Mouse (Mus musculus): Measurements from ENCODE around the gene Sh3gl2. TPM values are rescaled to one million over a fixed set of nuclear protein-coding genes. Genes with fewer than 3 reads are reported as not detected.
A peak's percentile ranks its signal among the peaks of the same experiment; 100 is the strongest.

Sh3gl2 gene
- polyA plus RNA-seq, 1 experiment, result 15.4 TPM

DNA sequence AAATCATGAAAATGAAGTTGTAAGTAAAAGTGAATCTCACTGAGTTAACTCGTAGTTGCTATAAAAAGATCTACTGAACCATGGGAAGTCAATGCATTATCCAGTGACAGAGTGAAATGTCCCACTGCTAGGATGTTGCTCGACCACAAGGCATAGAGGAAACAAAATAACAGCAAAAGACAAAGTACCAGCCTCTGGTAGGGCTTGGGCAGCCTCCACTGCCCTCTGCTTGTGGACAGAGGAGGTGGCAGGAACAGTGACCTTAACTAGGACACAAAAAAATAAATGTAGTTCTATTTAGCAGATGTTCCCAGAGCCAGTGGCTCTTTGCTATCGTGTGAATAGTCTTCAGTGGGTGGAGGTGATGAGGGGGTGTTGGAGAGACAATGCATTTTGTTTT lies 68.5 kb downstream of the Sh3gl2 start:
- no peaks in the 10 kb centered on the region for H3K36me3 ChIP-seq (ENCODE audit: control insufficient read depth, insufficient read depth, low read length)
- H3K27me3 ChIP-seq (ENCODE audit: control insufficient read depth, insufficient read depth, low read length), result no peaks in the 10 kb centered on the region
- no peak overlapping the region for H3K4me3 ChIP-seq (ENCODE audit: control insufficient read depth, low read depth, low read length)
- no peaks in the 10 kb centered on the region for H3K4me1 ChIP-seq (ENCODE audit: control insufficient read depth, insufficient read depth, low read length)
- no peak overlapping the region for H3K27ac ChIP-seq (ENCODE audit: control insufficient read depth, insufficient read depth, low read depth, low read length)
- TF ChIP-seq CTCF (IDR thresholded peaks at IDR 0.05; ENCODE audit: control insufficient read depth, insufficient read depth, insufficient replicate concordance, low read depth, low read length) (peak; percentile 35; the same call in 1 of the 2 replicates), POLR2A (IDR thresholded peaks at IDR 0.05; ENCODE audit: control insufficient read depth, low read depth, low read length) (no peak)

DNA sequence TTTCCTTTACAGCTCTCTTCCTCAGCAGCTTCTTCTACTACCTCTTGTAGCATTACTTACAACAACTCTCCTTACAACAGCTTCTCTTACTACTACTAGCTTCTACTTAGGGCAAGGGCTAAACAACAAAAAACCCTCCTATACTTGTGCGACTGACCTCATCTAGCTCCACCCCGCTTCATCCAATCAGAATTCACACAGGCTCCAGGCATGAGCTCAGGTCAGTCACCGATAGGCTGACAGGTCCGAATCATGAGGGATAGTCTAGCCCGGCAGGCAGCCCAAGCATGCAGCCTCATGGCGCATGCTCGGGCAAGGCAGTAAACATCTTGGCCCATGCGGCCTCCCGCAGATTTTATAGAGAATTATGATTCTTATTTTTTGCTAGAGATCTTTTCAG lies 78.2 kb downstream of the Sh3gl2 start:
- Histone ChIP-seq H3K27me3 (ENCODE audit: control insufficient read depth, insufficient read depth, low read length) (no peaks in the 10 kb centered on the region), H3K4me1 (ENCODE audit: control insufficient read depth, insufficient read depth, low read length) (peaks cover 2% of the 10 kb centered on the region), H3K27ac (ENCODE audit: control insufficient read depth, insufficient read depth, low read depth, low read length) (no peak overlapping the region), H3K4me3 (ENCODE audit: control insufficient read depth, low read depth, low read length) (no peak overlapping the region), H3K36me3 (ENCODE audit: control insufficient read depth, insufficient read depth, low read length) (no peaks in the 10 kb centered on the region)
- no peak for TF ChIP-seq POLR2A (IDR thresholded peaks at IDR 0.05; ENCODE audit: control insufficient read depth, low read depth, low read length)

DNA sequence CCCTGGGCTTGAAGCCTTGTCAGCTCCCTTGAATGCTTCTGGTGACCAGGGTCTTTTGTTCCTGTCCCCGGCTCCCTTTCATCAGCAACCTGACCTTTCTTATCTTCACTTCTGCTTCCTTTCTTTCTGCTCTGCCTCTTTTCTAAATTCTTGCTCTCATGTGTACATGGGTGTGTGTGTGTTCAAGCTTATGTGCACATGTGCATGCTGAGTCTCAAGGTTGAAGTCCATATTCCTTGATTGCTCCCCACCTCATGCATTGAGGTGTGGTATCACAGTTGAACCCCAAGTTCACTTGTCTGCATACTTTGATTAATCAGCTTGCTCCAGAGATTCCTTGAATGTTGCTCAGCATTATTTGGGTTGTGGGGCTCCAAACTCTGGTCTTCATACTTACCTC lies 85.1 kb downstream of the Sh3gl2 start:
- TF ChIP-seq POLR2A (IDR thresholded peaks at IDR 0.05; ENCODE audit: control insufficient read depth, low read depth, low read length) (no peak), CTCF (IDR thresholded peaks at IDR 0.05; ENCODE audit: control insufficient read depth, insufficient read depth, insufficient replicate concordance, low read depth, low read length) (no peak)
- no peak overlapping the region for H3K4me3 ChIP-seq (ENCODE audit: control insufficient read depth, low read depth, low read length)

DNA sequence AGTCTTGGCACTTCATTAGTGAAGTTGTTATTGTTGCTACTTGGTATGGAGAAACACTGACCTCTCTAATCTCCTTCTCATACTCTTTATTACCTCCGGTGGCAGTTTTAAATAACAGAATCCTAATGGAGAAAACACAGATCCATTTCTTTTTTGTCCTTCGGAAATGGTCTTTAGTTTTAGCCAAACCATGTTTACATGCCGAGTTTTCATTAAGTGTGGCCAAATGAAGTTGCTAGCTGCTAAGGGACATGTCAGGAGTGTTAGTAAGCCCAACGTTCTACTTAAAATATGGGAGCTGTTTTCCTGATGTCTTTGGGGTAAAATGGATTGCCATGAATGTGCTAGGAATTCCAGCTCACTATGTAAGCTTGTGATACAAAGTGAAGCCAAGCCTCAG lies 86.4 kb downstream of the Sh3gl2 start:
- Histone ChIP-seq H3K4me3 (ENCODE audit: control insufficient read depth, low read depth, low read length) (no peak overlapping the region), H3K4me1 (ENCODE audit: control insufficient read depth, insufficient read depth, low read length) (no peaks in the 10 kb centered on the region), H3K27me3 (ENCODE audit: control insufficient read depth, insufficient read depth, low read length) (no peaks in the 10 kb centered on the region), H3K27ac (ENCODE audit: control insufficient read depth, insufficient read depth, low read depth, low read length) (no peak overlapping the region), H3K36me3 (ENCODE audit: control insufficient read depth, insufficient read depth, low read length) (no peaks in the 10 kb centered on the region)
- no peak for TF ChIP-seq CTCF (IDR thresholded peaks at IDR 0.05; ENCODE audit: control insufficient read depth, insufficient read depth, insufficient replicate concordance, low read depth, low read length)
- no peak for TF ChIP-seq POLR2A (IDR thresholded peaks at IDR 0.05; ENCODE audit: control insufficient read depth, low read depth, low read length)

More for the DNA sequence above, 85.1 kb downstream of the Sh3gl2 start:
- H3K36me3 ChIP-seq (ENCODE audit: control insufficient read depth, insufficient read depth, low read length), result no peaks in the 10 kb centered on the region
- H3K27ac ChIP-seq (ENCODE audit: control insufficient read depth, insufficient read depth, low read depth, low read length), result no peak overlapping the region
- no peaks in the 10 kb centered on the region for H3K4me1 ChIP-seq (ENCODE audit: control insufficient read depth, insufficient read depth, low read length)
- H3K27me3 ChIP-seq (ENCODE audit: control insufficient read depth, insufficient read depth, low read length), result no peaks in the 10 kb centered on the region

DNA sequence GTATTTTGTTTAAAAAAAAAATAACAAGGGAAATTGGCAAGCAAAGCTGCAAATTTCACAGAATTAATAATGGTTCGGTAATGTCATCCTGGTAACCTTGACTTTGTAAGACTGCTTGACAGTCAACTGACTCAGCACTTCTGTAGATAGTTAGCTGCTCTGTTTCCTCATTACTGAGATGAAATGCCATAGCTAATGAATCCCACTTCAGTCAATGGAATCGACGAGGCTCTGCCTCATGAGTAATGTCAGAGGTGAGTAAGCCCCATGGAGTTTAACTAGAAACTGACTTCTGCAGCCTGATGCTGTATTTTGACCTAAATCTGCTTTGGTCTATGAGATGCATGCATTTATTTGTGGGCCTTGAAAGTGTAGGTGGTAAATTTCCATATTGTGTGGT lies 88.4 kb downstream of the Sh3gl2 start:
- no peak for TF ChIP-seq CTCF (IDR thresholded peaks at IDR 0.05; ENCODE audit: control insufficient read depth, insufficient read depth, insufficient replicate concordance, low read depth, low read length)
- no peak for TF ChIP-seq POLR2A (IDR thresholded peaks at IDR 0.05; ENCODE audit: control insufficient read depth, low read depth, low read length)
- Histone ChIP-seq H3K4me3 (ENCODE audit: control insufficient read depth, low read depth, low read length) (no peak overlapping the region), H3K27me3 (ENCODE audit: control insufficient read depth, insufficient read depth, low read length) (no peaks in the 10 kb centered on the region), H3K36me3 (ENCODE audit: control insufficient read depth, insufficient read depth, low read length) (no peaks in the 10 kb centered on the region), H3K4me1 (ENCODE audit: control insufficient read depth, insufficient read depth, low read length) (no peaks in the 10 kb centered on the region), H3K27ac (ENCODE audit: control insufficient read depth, insufficient read depth, low read depth, low read length) (no peak overlapping the region)

DNA sequence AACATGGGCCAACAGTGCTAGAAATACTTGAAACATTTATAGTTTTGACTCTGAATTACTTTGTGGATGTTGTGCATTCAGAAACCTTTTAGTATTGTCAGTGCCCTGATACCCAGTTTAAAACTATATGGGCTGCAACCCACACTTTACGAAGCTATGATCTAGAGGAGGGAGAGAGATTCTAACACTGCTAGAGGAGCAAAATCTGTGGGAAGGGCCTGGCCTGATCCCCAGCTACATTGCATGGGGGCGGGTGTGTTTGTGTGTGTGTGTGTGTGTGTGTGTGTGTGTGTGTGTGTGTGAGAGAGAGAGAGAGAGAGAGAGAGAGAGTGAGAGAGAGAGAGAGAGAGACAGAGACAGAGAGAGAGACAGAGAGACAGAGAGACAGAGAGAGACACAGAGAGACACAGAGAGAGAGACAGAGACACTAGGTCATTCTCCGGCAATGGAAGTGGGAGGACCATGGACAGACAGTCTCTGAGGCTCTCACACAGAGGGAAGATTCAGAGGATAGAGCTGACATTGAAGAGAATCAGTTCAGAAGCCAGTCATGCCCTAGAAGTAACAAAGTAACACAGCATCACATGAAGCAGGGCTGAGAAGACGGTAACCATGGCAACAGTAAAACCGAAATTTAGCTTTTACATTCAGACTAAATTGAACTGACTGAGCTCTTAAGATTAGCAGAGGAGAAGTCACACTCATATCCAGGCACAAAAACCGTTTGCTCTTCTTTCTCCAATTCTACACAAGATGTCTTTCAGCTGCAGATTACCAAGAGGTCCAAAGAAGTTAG lies 95.9 kb downstream of the Sh3gl2 start:
- H3K4me1 ChIP-seq (ENCODE audit: control insufficient read depth, insufficient read depth, low read length), result no peaks in the 10 kb centered on the region
- H3K36me3 ChIP-seq (ENCODE audit: control insufficient read depth, insufficient read depth, low read length), result no peaks in the 10 kb centered on the region
- no peak overlapping the region for H3K27ac ChIP-seq (ENCODE audit: control insufficient read depth, insufficient read depth, low read depth, low read length)
- no peak for TF ChIP-seq POLR2A (IDR thresholded peaks at IDR 0.05; ENCODE audit: control insufficient read depth, low read depth, low read length)
- no peak for TF ChIP-seq CTCF (IDR thresholded peaks at IDR 0.05; ENCODE audit: control insufficient read depth, insufficient read depth, insufficient replicate concordance, low read depth, low read length)
- H3K4me3 ChIP-seq (ENCODE audit: control insufficient read depth, low read depth, low read length), result no peak overlapping the region
- H3K27me3 ChIP-seq (ENCODE audit: control insufficient read depth, insufficient read depth, low read length), result no peaks in the 10 kb centered on the region

DNA sequence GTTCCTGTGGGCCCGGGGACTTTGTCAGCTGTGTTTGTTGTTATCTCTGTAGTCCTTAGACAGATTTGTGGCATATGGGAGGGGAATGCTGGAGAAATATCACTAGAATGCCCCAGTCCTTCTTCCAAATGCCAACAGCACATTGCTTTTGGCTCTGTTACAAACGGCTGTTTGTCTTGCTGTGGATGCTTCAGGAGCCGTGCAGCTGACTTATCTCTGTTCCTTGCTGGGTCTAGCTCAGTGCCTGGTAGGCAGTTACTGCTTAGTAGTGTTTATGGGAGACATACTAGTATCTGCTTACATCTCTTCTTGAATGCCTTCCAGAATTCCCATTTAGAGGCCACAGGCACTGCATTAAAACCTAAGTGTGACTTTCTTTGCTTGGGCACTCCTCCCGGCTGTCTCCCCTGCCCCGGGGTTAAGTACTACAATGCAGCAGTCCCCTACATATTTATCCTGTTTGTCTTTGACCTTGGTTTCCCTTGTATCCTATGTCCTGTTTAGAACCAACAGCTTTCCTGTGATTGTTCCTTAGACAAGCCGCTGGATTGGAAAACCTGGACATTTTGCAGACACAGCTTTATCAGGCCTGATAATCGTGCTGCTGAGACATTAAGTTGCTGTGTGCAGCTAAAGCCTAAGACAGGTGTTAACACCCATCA lies 101.1 kb downstream of the Sh3gl2 start:
- H3K4me1 ChIP-seq (ENCODE audit: control insufficient read depth, insufficient read depth, low read length), result no peaks in the 10 kb centered on the region
- TF ChIP-seq CTCF (IDR thresholded peaks at IDR 0.05; ENCODE audit: control insufficient read depth, insufficient read depth, insufficient replicate concordance, low read depth, low read length) (no peak), POLR2A (IDR thresholded peaks at IDR 0.05; ENCODE audit: control insufficient read depth, low read depth, low read length) (no peak)
- no peak overlapping the region for H3K27ac ChIP-seq (ENCODE audit: control insufficient read depth, insufficient read depth, low read depth, low read length)
- H3K27me3 ChIP-seq (ENCODE audit: control insufficient read depth, insufficient read depth, low read length), result no peaks in the 10 kb centered on the region
- H3K36me3 ChIP-seq (ENCODE audit: control insufficient read depth, insufficient read depth, low read length), result no peaks in the 10 kb centered on the region
- H3K4me3 ChIP-seq (ENCODE audit: control insufficient read depth, low read depth, low read length), result no peak overlapping the region

All from testis, adult 2 months (tissue).